Mouse (Mus musculus) forebrain, embryonic 12.5 days (tissue): ENCODE results near the gene C2cd4d. TPM values are rescaled to one million over a fixed set of nuclear protein-coding genes. Genes with fewer than 3 reads are reported as not detected.

Experiments used
- ATAC-seq: fragments of 200-750 bp; cut with Nextera tagmentation; 2 replicates; pipeline ENCODE4 v1.8.0; 2017; ENCODE audit warnings: moderate TSS enrichment; ENCODE audit not compliant: low FRiP score
- H3K27ac ChIP-seq: fragments of 300-500 bp; sonication (generic); 2 replicates; pipeline ENCODE4 v1.5.1; 2016; ENCODE audit warnings: mild to moderate bottlenecking
- H3K27me3 ChIP-seq: fragments of 300-500 bp; sonication (generic); 2 replicates; pipeline ENCODE4 v1.6.1; 2016; ENCODE audit warnings: mild to moderate bottlenecking
- H3K36me3 ChIP-seq: fragments of 300-500 bp; sonication (generic); replicated peaks from 2 replicates; pipeline ENCODE4 v1.6.1; 2016; ENCODE audit warnings: mild to moderate bottlenecking
- H3K4me1 ChIP-seq: fragments of 300-500 bp; sonication (generic); 2 replicates; pipeline ENCODE4 v1.6.1; 2016
- H3K4me2 ChIP-seq: fragments of 300-500 bp; sonication (generic); 2 replicates; pipeline ENCODE4 v1.6.1; 2016; ENCODE audit warnings: mild to moderate bottlenecking, moderate library complexity
- H3K4me3 ChIP-seq: fragments of 300-500 bp; sonication (generic); replicated peaks from 2 replicates; pipeline ENCODE4 v1.5.1; 2016; ENCODE audit warnings: mild to moderate bottlenecking
- H3K9ac ChIP-seq: fragments of 300-500 bp; sonication (generic); 2 replicates; pipeline ENCODE4 v1.6.1; 2016; ENCODE audit warnings: mild to moderate bottlenecking
- H3K9me3 ChIP-seq: fragments of 300-500 bp; sonication (generic); 2 replicates; pipeline ENCODE4 v1.6.1; 2016
- WGBS: fragments of 180-500 bp; shearing (Covaris S2); methylation state at CpG from one replicate; pipeline ENCODE4 v1.1.7; 2016; 5-methylcytosine and 5-hydroxymethylcytosine counted together
- polyA plus RNA-seq: library from polyadenylated mRNA; unstranded; fragments of >200 nt; fragmentation: Nextera tagmentation; extraction: Ambion mirVana; gene quantifications from 2 replicates; pipeline ENCODE4 v1.2.1, GENCODE M21; 2016

The C2cd4d gene
- polyA plus RNA-seq, 1 experiment from 2014 or later, result 0.87 TPM

- Histone ChIP-seq H3K4me3 (no peak overlapping the region), H3K4me1 (peaks cover 19% of the 10 kb centered on the region), H3K27ac (no peak overlapping the region), H3K4me2 (no peak overlapping the region), H3K36me3 (no peaks in the 10 kb centered on the region), H3K27me3 (peaks cover 48% of the 10 kb centered on the region), H3K9ac (no peak overlapping the region), H3K9me3 (0 out of 2 replicates have a peak, but pooled peaks cover 3% of the 10 kb centered on the region)
- WGBS, result 21% methylated on average over 3 of the region's 3 CpGs
- ATAC-seq, result peak; percentile 51
Measured at GRCm38 (mm10) chr3:94366761-94367160, 4.5 kb downstream of the C2cd4d start.

- peaks cover 41% of the 10 kb centered on the region for H3K27me3 ChIP-seq
Measured at GRCm38 (mm10) chr3:94367511-94367910, 5.3 kb downstream of the C2cd4d start.

GRCm38 (mm10) chr3:94368631-94369030 is 6.4 kb downstream of the C2cd4d start:
- WGBS, result 66% methylated on average over 6 of the region's 6 CpGs
- peaks cover 29% of the 10 kb centered on the region for H3K27me3 ChIP-seq
- peaks cover 28% of the 10 kb centered on the region for H3K4me1 ChIP-seq
- H3K9ac ChIP-seq, result no peak overlapping the region
- no peak for ATAC-seq
- H3K27ac ChIP-seq, result no peak overlapping the region
- no peaks in the 10 kb centered on the region for H3K36me3 ChIP-seq
- H3K4me2 ChIP-seq, result no peak overlapping the region
- H3K9me3 ChIP-seq, result 0 out of 2 replicates have a peak, but pooled peaks cover 3% of the 10 kb centered on the region
- H3K4me3 ChIP-seq, result no peak overlapping the region

More at GRCm38 (mm10) chr3:94367511-94367910, 5.3 kb downstream of the C2cd4d start:
- 83% methylated on average over 6 of the region's 6 CpGs for WGBS
- peaks cover 22% of the 10 kb centered on the region for H3K4me1 ChIP-seq
- H3K36me3 ChIP-seq, result no peaks in the 10 kb centered on the region
- H3K4me2 ChIP-seq, result no peak overlapping the region
- no peak overlapping the region for H3K4me3 ChIP-seq
- H3K27ac ChIP-seq, result no peak overlapping the region
- no peak overlapping the region for H3K9ac ChIP-seq
- H3K9me3 ChIP-seq, result 0 out of 2 replicates have a peak, but pooled peaks cover 3% of the 10 kb centered on the region
- ATAC-seq, result no peak

- Histone ChIP-seq H3K4me1 (peaks cover 28% of the 10 kb centered on the region), H3K9ac (no peak overlapping the region), H3K9me3 (0 out of 2 replicates have a peak, but pooled peaks cover 3% of the 10 kb centered on the region), H3K36me3 (no peaks in the 10 kb centered on the region), H3K27me3 (peaks cover 26% of the 10 kb centered on the region), H3K27ac (no peak overlapping the region), H3K4me3 (no peak overlapping the region), H3K4me2 (no peak overlapping the region)
- WGBS, result 82% methylated on average over 2 of the region's 2 CpGs
- ATAC-seq, result no peak
Measured at GRCm38 (mm10) chr3:94369709-94370108, 7.5 kb downstream of the C2cd4d start.

- Histone ChIP-seq H3K36me3 (no peaks in the 10 kb centered on the region), H3K9ac (0 out of 2 replicates have a peak overlapping the region, but pooled peaks have one; percentile 4), H3K27me3 (peaks cover 21% of the 10 kb centered on the region; the same call in 1 of the 2 replicates), H3K27ac (no peak overlapping the region), H3K4me2 (peak overlapping the region; percentile 39), H3K4me1 (peaks cover 28% of the 10 kb centered on the region), H3K4me3 (no peak overlapping the region), H3K9me3 (no peaks in the 10 kb centered on the region)
- 4% methylated on average over 11 of the region's 11 CpGs for WGBS
- ATAC-seq, result no peak
Measured at GRCm38 (mm10) chr3:94371637-94372036, 9.4 kb downstream of the C2cd4d start.

GRCm38 (mm10) chr3:94372038-94372437 is 9.8 kb downstream of the C2cd4d start:
- Histone ChIP-seq H3K27me3 (peaks cover 24% of the 10 kb centered on the region; the same call in 1 of the 2 replicates), H3K4me3 (no peak overlapping the region), H3K9ac (0 out of 2 replicates have a peak overlapping the region, but pooled peaks have one; percentile 4), H3K27ac (no peak overlapping the region), H3K4me2 (peak overlapping the region; percentile 39), H3K9me3 (no peaks in the 10 kb centered on the region), H3K36me3 (no peaks in the 10 kb centered on the region), H3K4me1 (peaks cover 28% of the 10 kb centered on the region)
- no peak for ATAC-seq
- WGBS, result 2% methylated on average over 3 of the region's 3 CpGs

GRCm38 (mm10) chr3:94372641-94373040 is 10.4 kb downstream of the C2cd4d start, which contains the start of gene Rorc:
TSS of gene Rorc (plus strand) at chr3:94372794.
- H3K4me1 ChIP-seq, result peaks cover 28% of the 10 kb centered on the region
- 11% methylated on average over 5 of the region's 5 CpGs for WGBS
- H3K4me3 ChIP-seq, result peak within 1 kb of the TSS; percentile 20
- H3K36me3 ChIP-seq, result no peaks in the 10 kb centered on the region
- H3K27me3 ChIP-seq, result peaks cover 28% of the 10 kb centered on the region; the same call in 1 of the 2 replicates
- H3K4me2 ChIP-seq, result peak within 1 kb of the TSS; percentile 51
- H3K27ac ChIP-seq, result peak within 1 kb of the TSS; percentile 9; the same call in 1 of the 2 replicates
- ATAC-seq, result no peak
- no peaks in the 10 kb centered on the region for H3K9me3 ChIP-seq
- H3K9ac ChIP-seq, result peak within 1 kb of the TSS; percentile 38

- Histone ChIP-seq H3K9ac (peak overlapping the region; percentile 38), H3K4me3 (peak overlapping the region; percentile 20), H3K27me3 (peaks cover 28% of the 10 kb centered on the region; the same call in 1 of the 2 replicates), H3K27ac (peak overlapping the region; percentile 9; the same call in 1 of the 2 replicates), H3K9me3 (no peaks in the 10 kb centered on the region), H3K4me1 (peaks cover 28% of the 10 kb centered on the region), H3K36me3 (no peaks in the 10 kb centered on the region), H3K4me2 (peak overlapping the region; percentile 51)
- 5% methylated on average over 10 of the region's 10 CpGs for WGBS
- peak; percentile 51 for ATAC-seq
Measured at GRCm38 (mm10) chr3:94373090-94373489, 10.9 kb downstream of the C2cd4d start.

- Histone ChIP-seq H3K4me2 (peak overlapping the region; percentile 51), H3K4me3 (peak overlapping the region; percentile 20), H3K4me1 (peaks cover 28% of the 10 kb centered on the region), H3K9me3 (no peaks in the 10 kb centered on the region), H3K9ac (peak overlapping the region; percentile 38; the same call in 1 of the 2 replicates), H3K36me3 (no peaks in the 10 kb centered on the region), H3K27ac (peak overlapping the region; percentile 9; the same call in 1 of the 2 replicates), H3K27me3 (peaks cover 28% of the 10 kb centered on the region; the same call in 1 of the 2 replicates)
- peak; percentile 51 for ATAC-seq
- 1% methylated on average over 5 of the region's 5 CpGs for WGBS
Measured at GRCm38 (mm10) chr3:94373597-94374011, 11.4 kb downstream of the C2cd4d start.

- Histone ChIP-seq H3K27ac (no peak overlapping the region), H3K36me3 (no peaks in the 10 kb centered on the region), H3K9ac (no peak overlapping the region), H3K4me3 (no peak overlapping the region), H3K4me1 (peaks cover 28% of the 10 kb centered on the region), H3K27me3 (peaks cover 28% of the 10 kb centered on the region; the same call in 1 of the 2 replicates), H3K9me3 (no peaks in the 10 kb centered on the region), H3K4me2 (no peak overlapping the region)
- no peak for ATAC-seq
Measured at GRCm38 (mm10) chr3:94374636-94375035, 12.4 kb downstream of the C2cd4d start.

- Histone ChIP-seq H3K4me3 (no peak overlapping the region), H3K9me3 (no peaks in the 10 kb centered on the region), H3K27ac (no peak overlapping the region), H3K27me3 (peaks cover 28% of the 10 kb centered on the region; the same call in 1 of the 2 replicates), H3K4me2 (no peak overlapping the region), H3K9ac (no peak overlapping the region), H3K4me1 (peaks cover 30% of the 10 kb centered on the region), H3K36me3 (no peaks in the 10 kb centered on the region)
- WGBS, result 63% methylated on average over 2 of the region's 2 CpGs
- no peak for ATAC-seq
Measured at GRCm38 (mm10) chr3:94375146-94375545, 12.9 kb downstream of the C2cd4d start.

GRCm38 (mm10) chr3:94375861-94376260 is 13.6 kb downstream of the C2cd4d start:
- Histone ChIP-seq H3K9ac (no peak overlapping the region), H3K4me3 (no peak overlapping the region), H3K27ac (no peak overlapping the region), H3K4me2 (no peak overlapping the region), H3K36me3 (no peaks in the 10 kb centered on the region), H3K9me3 (no peaks in the 10 kb centered on the region), H3K4me1 (peaks cover 32% of the 10 kb centered on the region), H3K27me3 (peaks cover 28% of the 10 kb centered on the region; the same call in 1 of the 2 replicates)
- 51% methylated on average over 5 of the region's 5 CpGs for WGBS
- ATAC-seq, result no peak
